Mouse (Mus musculus) kidney, adult 8-10 months (tissue): ENCODE data around the gene Atl3.

Source experiments
- DNase-seq, 2 experiments: peaks; one replicate each; pipeline ENCODE4 v3.0.0; 2022

The Atl3 gene

GRCm38 (mm10) chr19:7562601-7563129, 68.8 kb downstream of the Atl3 start:
- DNase-seq: no peak

GRCm38 (mm10) chr19:7563676-7564075, 69.8 kb downstream of the Atl3 start:
- DNase-seq: no peak

GRCm38 (mm10) chr19:7564457-7564856, 70.6 kb downstream of the Atl3 start:
- DNase-seq: no peak

GRCm38 (mm10) chr19:7566826-7567225, 73.0 kb downstream of the Atl3 start:
- DNase-seq: no peak

- DNase-seq: no peak
Observed at GRCm38 (mm10) chr19:7568364-7568763, 74.5 kb downstream of the Atl3 start.

- DNase-seq: no peak
Observed at GRCm38 (mm10) chr19:7569650-7570049, 75.8 kb downstream of the Atl3 start.

- no peak for DNase-seq
Observed at GRCm38 (mm10) chr19:7576180-7576579, 82.3 kb downstream of the Atl3 start.

GRCm38 (mm10) chr19:7577710-7578109, 83.9 kb downstream of the Atl3 start:
- no peak for DNase-seq

GRCm38 (mm10) chr19:7581042-7581441, 87.2 kb downstream of the Atl3 start:
- no peak for DNase-seq

GRCm38 (mm10) chr19:7583101-7583500, 89.3 kb downstream of the Atl3 start:
- DNase-seq: no peak

GRCm38 (mm10) chr19:7583599-7583998, 89.8 kb downstream of the Atl3 start:
- DNase-seq: no peak

GRCm38 (mm10) chr19:7585279-7585678, 91.4 kb downstream of the Atl3 start:
- no peak for DNase-seq

- no peak for DNase-seq
Observed at GRCm38 (mm10) chr19:7585764-7586163, 91.9 kb downstream of the Atl3 start.
